Mouse (Mus musculus) ES-E14 (cell line): ENCODE results near the gene Atp8b4.

Experiments
- CHD2 ChIP-seq: IDR thresholded peaks from 2 replicates; pipeline ENCODE4 v1.6.1; 2014; ENCODE audit warnings: mild to moderate bottlenecking, low read depth, low read length, inconsistent platforms
- HCFC1 ChIP-seq: IDR thresholded peaks from 2 replicates; pipeline ENCODE4 v1.6.1; 2012; ENCODE audit warnings: low read length, inconsistent platforms, borderline replicate concordance; ENCODE audit not compliant: insufficient read depth
- MAFK ChIP-seq: IDR thresholded peaks from 2 replicates; pipeline ENCODE4 v1.6.1; 2014; ENCODE audit warnings: mild to moderate bottlenecking, low read depth, low read length, inconsistent platforms; ENCODE audit not compliant: insufficient read depth
- ZNF384 ChIP-seq: IDR thresholded peaks from 2 replicates; pipeline ENCODE4 v1.6.1; 2012; ENCODE audit warnings: low read depth, low read length, inconsistent platforms

GRCm38 (mm10) chr2:126358741-126359140 lies 141.7 kb downstream of the Atp8b4 start:
- TF ChIP-seq HCFC1 = no peak
- TF ChIP-seq ZNF384 = no peak
- TF ChIP-seq CHD2 = no peak
- TF ChIP-seq MAFK = no peak
